ENCODE assay signal across 8 mouse cellular contexts in genomic region chr9:101261989-101262571, GRCm38 (mm10). TPM values are rescaled to one million over a fixed set of nuclear protein-coding genes. Genes with fewer than 3 reads are reported as not detected.
DNase-seq lines count a peak whose midpoint lies in the region; ATAC-seq and TF ChIP-seq lines count a peak whose summit lies in the region.

No protein-coding gene starts in this region.

- H3K9me3 ChIP-seq in forebrain, postnatal 0 days (ENCODE audit: low read length): no peaks in the 10 kb centered on the region
- H3K9me3 ChIP-seq in forebrain, embryonic 12.5 days: no peaks in the 10 kb centered on the region

- peaks cover 11% of the 10 kb centered on the region; the same call in 1 of the 2 replicates for H3K4me1 ChIP-seq in forebrain, postnatal 0 days (ENCODE audit: insufficient read depth)
- H3K4me1 ChIP-seq in forebrain, embryonic 12.5 days: no peaks in the 10 kb centered on the region; the same call in 1 of the 2 replicates
- peaks cover 26% of the 10 kb centered on the region for H3K4me1 ChIP-seq in kidney, adult 2 months (ENCODE audit: control insufficient read depth, insufficient read depth, low read length)

- no peak for ATAC-seq in forebrain, postnatal 0 days
- no peak for ATAC-seq in forebrain, embryonic 12.5 days (ENCODE audit: low FRiP score)
- ATAC-seq in monocyte, adult 5-6 weeks (replicated peaks; ENCODE audit: insufficient number of reproducible peaks, low FRiP score, low TSS enrichment, poor library complexity, severe bottlenecking): no peak

- no peak overlapping the region for H3K4me2 ChIP-seq in forebrain, postnatal 0 days (ENCODE audit: low read depth)
- H3K4me2 ChIP-seq in forebrain, embryonic 12.5 days: no peak overlapping the region

- H3K9ac ChIP-seq in forebrain, postnatal 0 days: no peak overlapping the region
- no peak overlapping the region for H3K9ac ChIP-seq in forebrain, embryonic 12.5 days

- no peak overlapping the region for H3K4me3 ChIP-seq in forebrain, postnatal 0 days (ENCODE audit: low read depth, low read length)
- no peak overlapping the region for H3K4me3 ChIP-seq in forebrain, embryonic 12.5 days (replicated peaks)
- H3K4me3 ChIP-seq in kidney, adult 2 months (ENCODE audit: insufficient read depth, low read depth, low read length): no peak overlapping the region

- WGBS in forebrain, postnatal 0 days: 33% methylated on average over 11 of the region's 11 CpGs
- 58% methylated on average over 11 of the region's 11 CpGs for WGBS in forebrain, embryonic 12.5 days
- 6% methylated on average over 11 of the region's 11 CpGs for WGBS in kidney, adult 2 months

- no peak for TF ChIP-seq CTCF in forebrain, postnatal 0 days (IDR thresholded peaks at IDR 0.05; ENCODE audit: low read depth)
- TF ChIP-seq CTCF in kidney, adult 2 months (conservative IDR thresholded peaks at IDR 0.05; ENCODE audit: insufficient read depth, insufficient read length, low read depth, low read length): no peak

- TF ChIP-seq POLR2A in kidney, adult 2 months (IDR thresholded peaks at IDR 0.05; ENCODE audit: low read depth, low read length): no peak

- no peaks in the 10 kb centered on the region for H3K36me3 ChIP-seq in forebrain, postnatal 0 days (ENCODE audit: insufficient read depth)
- no peaks in the 10 kb centered on the region for H3K36me3 ChIP-seq in forebrain, embryonic 12.5 days (replicated peaks)
- no peaks in the 10 kb centered on the region for H3K36me3 ChIP-seq in kidney, adult 2 months (ENCODE audit: control insufficient read depth, insufficient read depth, low read length)

- H3K27me3 ChIP-seq in forebrain, postnatal 0 days (ENCODE audit: insufficient read depth, low read length): no peaks in the 10 kb centered on the region
- no peaks in the 10 kb centered on the region for H3K27me3 ChIP-seq in forebrain, embryonic 12.5 days
- H3K27me3 ChIP-seq in kidney, adult 2 months (replicated peaks; ENCODE audit: control insufficient read depth, insufficient read depth, low read length): no peaks in the 10 kb centered on the region

- 0 out of 2 replicates have a peak overlapping the region, but pooled peaks have one; percentile 9 for H3K27ac ChIP-seq in forebrain, postnatal 0 days (ENCODE audit: low read depth, low read length)
- no peak overlapping the region for H3K27ac ChIP-seq in forebrain, embryonic 12.5 days
- peak overlapping the region; percentile 93 for H3K27ac ChIP-seq in kidney, adult 2 months (ENCODE audit: insufficient read depth, low read depth, low read length)

- peak; percentile 6 for DNase-seq in forebrain, postnatal 0 days
- peak; percentile 43 for DNase-seq in MN1 (ENCODE audit: low spot score)
- DNase-seq in gastrocnemius, postnatal 25 days: peak; percentile 85
- peak; percentile 96 for DNase-seq in kidney, adult 2 months
- DNase-seq in lung, postnatal 25 days (ENCODE audit: low spot score): peak; percentile 81
- no peak for DNase-seq in spleen, adult 18-20 months

RNA-seq across cellular contexts. Expression of gene Ppp2r3a, which starts 10.5 kb away (rescaled TPM):
- 40.8 and 45.5 TPM in 2 replicates for total RNA-seq in forebrain, postnatal 0 days (2014; rRNA removed)
- 13.8 and 16.8 TPM in 2 replicates for polyA plus RNA-seq in forebrain, postnatal 0 days (2015; fragmentation: Nextera tagmentation; extraction: Ambion mirVana)
- 17.7 and 18.9 TPM in 2 replicates for polyA plus RNA-seq in forebrain, embryonic 12.5 days (2016; fragmentation: Nextera tagmentation; extraction: Ambion mirVana)
- 100 to 1,000 TPM; 152 to 193 TPM for total RNA-seq in gastrocnemius, postnatal 25 days (2021)
- polyA plus RNA-seq in kidney, adult 2 months (2012; rRNA removed): 13.9 and 17.6 TPM in 2 replicates
- total RNA-seq in monocyte, adult 5-6 weeks (2017): 0.95 to 5.3 TPM (median 1.6 TPM) in 3 replicates

Comparison
In these comparisons a context has a peak if more than half of its experiments do, and no peak if none do; other contexts are left out.
1. DNase-seq: peak in forebrain, postnatal 0 days (single experiment), MN1 (single experiment), gastrocnemius, postnatal 25 days (single experiment), kidney, adult 2 months (single experiment) and lung, postnatal 25 days (single experiment); none in spleen, adult 18-20 months (0 of 2).